Mouse (Mus musculus): ENCODE measurements around the gene Dnajb3. TPM values are rescaled to one million over a fixed set of nuclear protein-coding genes. Genes with fewer than 3 reads are reported as not detected.

The Dnajb3 gene
- total and polyA plus RNA-seq, 3 experiments: 0.16 TPM; not detected in 2

DNA sequence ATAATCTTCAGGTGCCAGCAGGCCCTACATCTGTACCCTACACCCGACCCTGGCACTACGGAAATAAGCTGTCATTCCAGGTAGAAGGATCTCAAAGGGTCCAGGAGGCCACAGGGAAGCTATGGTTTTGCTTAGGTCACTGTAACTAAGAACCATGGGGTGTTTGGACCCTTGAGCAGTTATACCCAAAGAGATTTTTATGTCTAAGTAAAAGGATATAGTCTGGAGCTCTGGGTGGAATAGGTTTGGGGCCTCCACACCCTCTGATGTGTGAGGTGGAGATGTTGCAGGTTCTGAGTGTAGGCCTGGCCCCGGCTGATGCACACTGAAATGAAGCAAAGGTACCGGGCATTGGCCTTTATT, 28.6 kb upstream of the Dnajb3 start:
- TF ChIP-seq POLR2AphosphoS5 (IDR thresholded peaks at IDR 0.05; ENCODE audit: insufficient replicate concordance, low read depth, low read length) (no peak), GATA2 (IDR thresholded peaks at IDR 0.05; ENCODE audit: borderline replicate concordance, low read depth, low read length) (no peak), GATA1 (IDR thresholded peaks at IDR 0.05; ENCODE audit: borderline replicate concordance, low read length) (no peak), TAL1 (conservative IDR thresholded peaks at IDR 0.05; ENCODE audit: low read depth, low read length) (no peak), CTCF (IDR thresholded peaks at IDR 0.05; ENCODE audit: low read depth, low read length) (no peak)
- no peak for ATAC-seq (ENCODE audit: extremely low read depth, insufficient number of reproducible peaks, low FRiP score, poor library complexity, severe bottlenecking)

DNA sequence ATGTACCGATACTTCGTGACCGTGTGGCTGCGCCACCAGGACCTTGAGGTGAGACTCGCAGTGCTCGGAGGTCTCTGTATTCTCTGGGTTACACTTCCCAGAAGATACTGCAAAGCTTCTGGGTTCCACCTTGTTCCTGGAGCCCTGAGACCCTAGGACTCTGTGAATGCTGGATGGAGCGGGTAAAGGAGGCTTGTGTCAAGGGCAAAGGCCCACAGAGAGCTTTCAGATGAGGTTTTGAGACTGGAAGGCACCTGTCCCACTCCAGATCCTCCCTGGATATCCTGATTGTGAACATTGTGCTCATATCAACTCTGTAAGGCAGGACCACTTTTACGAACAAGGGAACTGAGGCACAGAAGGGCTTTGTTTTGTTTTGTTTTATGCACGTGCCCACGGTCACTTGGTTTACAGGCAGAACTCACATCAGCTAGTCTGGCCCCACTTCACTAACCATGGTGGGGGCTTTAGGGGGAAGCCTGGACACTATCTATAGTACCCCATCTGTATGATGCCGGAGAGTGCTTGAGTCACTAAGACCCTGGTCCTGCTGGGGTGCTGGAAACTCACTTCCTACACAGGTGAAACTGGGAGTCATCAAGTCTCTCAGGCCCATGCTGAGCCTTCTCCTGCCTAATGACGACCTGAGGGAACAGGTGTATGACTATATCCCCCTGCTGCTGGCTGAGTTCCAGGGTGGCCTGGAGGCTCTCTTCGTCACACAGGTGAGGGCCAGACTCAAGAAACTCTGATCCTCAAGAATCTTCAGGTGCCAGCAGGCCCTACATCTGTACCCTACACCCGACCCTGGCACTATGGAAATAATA, 28.1 kb upstream of the Dnajb3 start:
- TF ChIP-seq GATA2 (IDR thresholded peaks at IDR 0.05; ENCODE audit: borderline replicate concordance, low read depth, low read length): no peak
- TF ChIP-seq CTCF (IDR thresholded peaks at IDR 0.05; ENCODE audit: low read depth, low read length): no peak
- TF ChIP-seq TAL1 (conservative IDR thresholded peaks at IDR 0.05; ENCODE audit: low read depth, low read length): no peak
- no peak for TF ChIP-seq GATA1 (IDR thresholded peaks at IDR 0.05; ENCODE audit: borderline replicate concordance, low read length)
- TF ChIP-seq POLR2AphosphoS5 (IDR thresholded peaks at IDR 0.05; ENCODE audit: insufficient replicate concordance, low read depth, low read length): no peak
- Histone ChIP-seq H3K4me3 (ENCODE audit: low read depth, low read length) (no peak overlapping the region), H3K27me3 (ENCODE audit: insufficient read depth, low read length) (peaks cover 9% of the 10 kb centered on the region; the same call in 1 of the 2 replicates), H3K36me3 (replicated peaks) (no peaks in the 10 kb centered on the region), H3K9me3 (replicated peaks) (peaks cover 2% of the 10 kb centered on the region; the same call in 1 of the 2 replicates), H3K4me1 (ENCODE audit: insufficient read depth, low read depth, low read length) (no peaks in the 10 kb centered on the region)
- DNase-seq (ENCODE audit: low spot score): no peak
- ATAC-seq (ENCODE audit: extremely low read depth, insufficient number of reproducible peaks, low FRiP score, poor library complexity, severe bottlenecking): no peak

More for the DNA sequence above, 28.6 kb upstream of the Dnajb3 start:
- H3K36me3 ChIP-seq (replicated peaks): no peaks in the 10 kb centered on the region
- DNase-seq (ENCODE audit: low spot score): no peak
- H3K4me1 ChIP-seq (ENCODE audit: insufficient read depth, low read depth, low read length): no peaks in the 10 kb centered on the region
- peaks cover 9% of the 10 kb centered on the region; the same call in 1 of the 2 replicates for H3K27me3 ChIP-seq (ENCODE audit: insufficient read depth, low read length)
- H3K9me3 ChIP-seq (replicated peaks): peaks cover 2% of the 10 kb centered on the region; the same call in 1 of the 2 replicates
- H3K4me3 ChIP-seq (ENCODE audit: low read depth, low read length): no peak overlapping the region

DNA sequence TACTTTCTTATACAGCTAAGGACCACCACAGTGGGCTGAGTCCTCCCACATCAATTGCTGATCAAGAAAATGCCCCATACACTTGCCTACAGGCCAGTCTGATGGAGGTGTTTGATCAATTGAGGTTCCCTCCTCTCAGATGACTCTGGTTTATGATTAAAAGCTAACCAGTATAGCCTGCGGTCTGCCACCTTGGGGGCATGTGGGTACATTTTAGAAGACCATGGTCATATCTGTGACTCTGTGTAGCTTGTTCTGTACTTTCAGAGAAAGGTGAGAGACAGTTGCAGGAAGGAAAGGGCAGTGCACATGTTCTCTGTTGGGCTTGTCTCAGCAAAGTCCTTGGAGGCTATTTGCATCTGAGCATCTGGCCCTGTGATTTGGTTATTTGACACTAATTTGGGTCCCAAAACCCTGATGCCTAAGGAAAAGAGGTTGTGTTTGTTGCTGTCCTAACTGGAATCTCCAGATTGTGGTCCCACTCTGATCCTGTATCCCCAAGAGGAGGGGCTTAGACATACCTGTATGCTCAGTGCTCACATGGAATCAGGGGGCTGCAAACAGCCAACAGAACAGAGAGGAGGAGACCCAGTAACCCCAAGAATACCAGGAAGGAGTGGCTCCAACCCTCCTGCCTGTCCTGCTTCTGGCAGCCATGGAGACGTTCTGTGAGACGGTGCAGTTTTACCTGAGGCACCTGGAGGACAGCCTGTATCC, 27.2 kb upstream of the Dnajb3 start:
- Histone ChIP-seq H3K4me1 (ENCODE audit: insufficient read depth, low read depth, low read length) (no peaks in the 10 kb centered on the region), H3K27me3 (ENCODE audit: insufficient read depth, low read length) (peaks cover 9% of the 10 kb centered on the region; the same call in 1 of the 2 replicates), H3K36me3 (replicated peaks) (no peaks in the 10 kb centered on the region), H3K9me3 (replicated peaks) (no peaks in the 10 kb centered on the region), H3K4me3 (ENCODE audit: low read depth, low read length) (no peak overlapping the region)
- TF ChIP-seq GATA1 (IDR thresholded peaks at IDR 0.05; ENCODE audit: borderline replicate concordance, low read length): no peak
- TF ChIP-seq TAL1 (conservative IDR thresholded peaks at IDR 0.05; ENCODE audit: low read depth, low read length): no peak
- no peak for TF ChIP-seq CTCF (IDR thresholded peaks at IDR 0.05; ENCODE audit: low read depth, low read length)
- no peak for TF ChIP-seq GATA2 (IDR thresholded peaks at IDR 0.05; ENCODE audit: borderline replicate concordance, low read depth, low read length)
- no peak for TF ChIP-seq POLR2AphosphoS5 (IDR thresholded peaks at IDR 0.05; ENCODE audit: insufficient replicate concordance, low read depth, low read length)
- no peak for ATAC-seq (ENCODE audit: extremely low read depth, insufficient number of reproducible peaks, low FRiP score, poor library complexity, severe bottlenecking)
- no peak for DNase-seq (ENCODE audit: low spot score)

DNA sequence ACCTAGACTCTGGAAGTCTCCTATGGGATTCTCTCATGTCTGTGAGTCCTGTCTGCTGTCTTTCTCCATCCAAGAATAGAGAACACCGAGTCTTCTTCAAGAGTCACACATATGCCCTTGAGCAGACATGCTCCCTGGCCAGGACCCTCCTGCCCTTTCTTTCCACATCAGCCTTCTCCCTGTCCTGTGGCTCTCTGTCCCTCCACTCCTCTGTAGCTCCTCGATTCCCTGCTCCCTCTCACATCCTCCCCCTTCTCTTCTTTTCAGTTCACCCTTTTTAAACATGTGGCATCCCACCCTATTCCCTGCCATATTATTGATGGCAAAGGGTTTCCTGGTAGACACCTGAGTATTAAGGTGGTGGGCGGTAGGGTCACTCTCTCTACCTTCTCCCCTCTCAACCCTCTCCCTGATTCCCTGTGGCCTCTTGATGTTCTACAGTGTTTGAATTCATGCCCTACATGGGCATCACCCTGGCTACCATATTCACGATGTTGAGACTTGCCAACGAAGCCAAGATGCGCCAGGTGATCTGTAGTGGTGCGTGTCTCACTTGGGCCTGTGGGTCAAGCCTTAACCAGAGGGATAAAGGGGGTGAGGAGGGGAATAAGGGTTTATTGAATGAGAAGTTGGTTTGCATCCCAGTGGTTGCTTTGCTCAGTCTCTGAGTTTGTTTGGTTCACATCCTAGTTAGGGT, 26.4 kb upstream of the Dnajb3 start:
- ATAC-seq (ENCODE audit: extremely low read depth, insufficient number of reproducible peaks, low FRiP score, poor library complexity, severe bottlenecking) (no peak), DNase-seq (ENCODE audit: low spot score) (no peak)
- no peaks in the 10 kb centered on the region for H3K9me3 ChIP-seq (replicated peaks)
- TF ChIP-seq CTCF (IDR thresholded peaks at IDR 0.05; ENCODE audit: low read depth, low read length) (no peak), GATA2 (IDR thresholded peaks at IDR 0.05; ENCODE audit: borderline replicate concordance, low read depth, low read length) (no peak), POLR2AphosphoS5 (IDR thresholded peaks at IDR 0.05; ENCODE audit: insufficient replicate concordance, low read depth, low read length) (no peak), TAL1 (conservative IDR thresholded peaks at IDR 0.05; ENCODE audit: low read depth, low read length) (no peak)
- H3K36me3 ChIP-seq (replicated peaks): no peaks in the 10 kb centered on the region
- H3K27me3 ChIP-seq (ENCODE audit: insufficient read depth, low read length): peaks cover 6% of the 10 kb centered on the region; the same call in 1 of the 2 replicates
- no peak overlapping the region for H3K4me3 ChIP-seq (ENCODE audit: low read depth, low read length)
- H3K4me1 ChIP-seq (ENCODE audit: insufficient read depth, low read depth, low read length): no peaks in the 10 kb centered on the region

DNA sequence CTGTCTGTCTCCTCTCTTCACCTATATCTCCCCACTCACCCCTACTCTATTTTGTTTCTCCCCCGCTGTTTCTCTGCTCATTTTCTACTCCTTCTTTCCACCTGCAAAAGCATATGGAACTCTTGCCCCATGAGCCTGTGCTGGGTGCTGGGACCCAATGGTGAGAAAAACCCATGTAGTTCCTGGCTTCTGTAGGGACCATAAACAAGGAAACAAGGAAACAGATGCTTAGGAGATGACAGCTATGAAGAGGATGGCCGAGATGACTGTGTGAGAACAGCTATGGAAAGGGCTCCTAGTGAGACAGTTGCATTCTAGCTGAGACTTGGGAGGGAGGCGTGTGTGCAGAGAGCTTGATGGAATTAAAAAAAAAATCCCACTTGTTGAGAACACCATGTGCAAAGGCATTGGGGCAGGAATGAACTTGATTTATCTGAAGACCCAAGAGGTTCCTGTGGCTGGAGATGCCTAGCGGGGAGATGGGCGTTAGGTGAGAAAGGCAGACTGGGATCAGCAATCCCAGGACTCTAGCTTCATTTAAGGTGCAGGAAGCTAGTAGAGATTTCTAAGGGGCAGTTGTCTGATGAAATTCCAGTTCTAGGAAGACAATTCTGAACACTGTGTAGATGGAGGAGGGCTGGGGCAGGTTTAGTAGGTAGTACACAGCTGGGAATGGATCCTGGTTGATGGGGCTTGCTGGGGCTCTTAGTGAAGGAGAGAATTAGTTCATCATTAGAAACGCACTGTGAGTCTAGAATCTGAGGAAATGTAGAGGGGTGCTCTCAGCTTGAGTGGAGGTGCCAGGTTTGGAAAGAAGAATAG, 25.6 kb upstream of the Dnajb3 start:
- Histone ChIP-seq H3K36me3 (replicated peaks) (no peaks in the 10 kb centered on the region), H3K4me3 (ENCODE audit: low read depth, low read length) (no peak overlapping the region), H3K27me3 (ENCODE audit: insufficient read depth, low read length) (peaks cover 6% of the 10 kb centered on the region; the same call in 1 of the 2 replicates), H3K9me3 (replicated peaks) (no peaks in the 10 kb centered on the region), H3K4me1 (ENCODE audit: insufficient read depth, low read depth, low read length) (no peaks in the 10 kb centered on the region)
- no peak for TF ChIP-seq GATA2 (IDR thresholded peaks at IDR 0.05; ENCODE audit: borderline replicate concordance, low read depth, low read length)
- no peak for TF ChIP-seq TAL1 (conservative IDR thresholded peaks at IDR 0.05; ENCODE audit: low read depth, low read length)
- no peak for TF ChIP-seq GATA1 (IDR thresholded peaks at IDR 0.05; ENCODE audit: borderline replicate concordance, low read length)
- TF ChIP-seq POLR2AphosphoS5 (IDR thresholded peaks at IDR 0.05; ENCODE audit: insufficient replicate concordance, low read depth, low read length): no peak
- TF ChIP-seq CTCF (IDR thresholded peaks at IDR 0.05; ENCODE audit: low read depth, low read length): no peak
- no peak for ATAC-seq (ENCODE audit: extremely low read depth, insufficient number of reproducible peaks, low FRiP score, poor library complexity, severe bottlenecking)
- DNase-seq (ENCODE audit: low spot score): no peak

Data from G1E (cell line).